Mouse (Mus musculus): ENCODE results near the gene Stk32b.

DNA sequence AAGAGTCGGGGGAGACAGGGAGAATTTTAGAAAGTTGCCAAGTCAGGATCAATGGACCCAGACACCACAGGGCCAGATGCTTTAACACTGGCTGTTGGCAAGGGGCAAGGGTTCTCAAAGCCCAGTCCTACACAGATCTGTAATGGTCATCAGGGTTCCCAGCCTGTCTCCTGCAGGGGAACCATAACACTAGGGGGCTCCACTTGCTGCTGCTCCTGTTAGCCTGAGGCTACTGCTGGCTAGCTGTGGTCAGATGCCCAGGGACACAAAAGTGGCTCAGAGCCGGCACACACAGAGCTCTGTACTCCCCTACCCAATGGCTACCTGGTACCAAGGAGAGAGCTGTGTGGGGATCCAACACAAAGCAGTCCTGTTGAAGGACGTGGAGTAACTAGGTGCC lies 281.6 kb downstream of the Stk32b start:
- TF ChIP-seq CTCF (IDR thresholded peaks at IDR 0.05) (peak; percentile 38), POLR2A (IDR thresholded peaks at IDR 0.05; ENCODE audit: insufficient read depth, low read depth, low read length) (no peak), EP300 (IDR thresholded peaks at IDR 0.05; ENCODE audit: insufficient read depth, low read depth, low read length) (no peak)
